Mouse (Mus musculus): ENCODE data around the gene Tmtc2. TPM values are rescaled to one million over a fixed set of nuclear protein-coding genes. Genes with fewer than 3 reads are reported as not detected.

Gene Tmtc2
- polyA plus RNA-seq, 1 experiment = 16.7 TPM

GRCm38 (mm10) chr10:105402481-105402779 lies 171.8 kb downstream of the Tmtc2 start:
- no peak overlapping the region for H3K4me3 ChIP-seq (replicated peaks; ENCODE audit: insufficient read depth, low read depth, low read length)

GRCm38 (mm10) chr10:105401754-105402480 lies 172.3 kb downstream of the Tmtc2 start:
- H3K4me3 ChIP-seq (replicated peaks; ENCODE audit: insufficient read depth, low read depth, low read length) = peak overlapping the region; percentile 24
- TF ChIP-seq CTCF (IDR thresholded peaks at IDR 0.05; ENCODE audit: borderline replicate concordance, insufficient read depth, low read depth, low read length) (no peak), POLR2A (IDR thresholded peaks at IDR 0.05; ENCODE audit: borderline replicate concordance, insufficient read depth, low read length) (no peak)
- H3K27ac ChIP-seq (ENCODE audit: insufficient read depth, low read length) = no peak overlapping the region
- DNase-seq = peak; percentile 70 to 83
- 15% methylated on average over 11 of the region's 11 CpGs for WGBS
- H3K27me3 ChIP-seq (ENCODE audit: control insufficient read depth, insufficient read depth, low read length) = no peaks in the 10 kb centered on the region
- peaks cover 6% of the 10 kb centered on the region for H3K4me1 ChIP-seq (ENCODE audit: control insufficient read depth, insufficient read depth, low read length)

More at GRCm38 (mm10) chr10:105402481-105402779, 171.8 kb downstream of the Tmtc2 start:
- WGBS = 30% methylated on average over 5 of the region's 5 CpGs
- DNase-seq = peak in 1 of 2 experiments; percentile 29
- H3K4me1 ChIP-seq (ENCODE audit: control insufficient read depth, insufficient read depth, low read length) = peaks cover 6% of the 10 kb centered on the region
- no peak for TF ChIP-seq POLR2A (IDR thresholded peaks at IDR 0.05; ENCODE audit: borderline replicate concordance, insufficient read depth, low read length)
- no peak for TF ChIP-seq CTCF (IDR thresholded peaks at IDR 0.05; ENCODE audit: borderline replicate concordance, insufficient read depth, low read depth, low read length)
- H3K27ac ChIP-seq (ENCODE audit: insufficient read depth, low read length) = 0 out of 2 replicates have a peak overlapping the region, but pooled peaks have one; percentile 13
- no peaks in the 10 kb centered on the region for H3K27me3 ChIP-seq (ENCODE audit: control insufficient read depth, insufficient read depth, low read length)

GRCm38 (mm10) chr10:105399316-105399715 lies 174.9 kb downstream of the Tmtc2 start:
- no peak for DNase-seq
- peaks cover 6% of the 10 kb centered on the region for H3K4me1 ChIP-seq (ENCODE audit: control insufficient read depth, insufficient read depth, low read length)
- no peak overlapping the region for H3K27ac ChIP-seq (ENCODE audit: insufficient read depth, low read length)
- no peaks in the 10 kb centered on the region for H3K27me3 ChIP-seq (ENCODE audit: control insufficient read depth, insufficient read depth, low read length)
- TF ChIP-seq CTCF (IDR thresholded peaks at IDR 0.05; ENCODE audit: borderline replicate concordance, insufficient read depth, low read depth, low read length) = no peak
- no peak for TF ChIP-seq POLR2A (IDR thresholded peaks at IDR 0.05; ENCODE audit: borderline replicate concordance, insufficient read depth, low read length)
- no peak overlapping the region for H3K4me3 ChIP-seq (replicated peaks; ENCODE audit: insufficient read depth, low read depth, low read length)
- 62% methylated on average over 5 of the region's 5 CpGs for WGBS

GRCm38 (mm10) chr10:105384065-105384464 lies 190.2 kb downstream of the Tmtc2 start:
- H3K27me3 ChIP-seq (ENCODE audit: control insufficient read depth, insufficient read depth, low read length) = no peaks in the 10 kb centered on the region
- H3K4me3 ChIP-seq (replicated peaks; ENCODE audit: insufficient read depth, low read depth, low read length) = no peak overlapping the region
- H3K4me1 ChIP-seq (ENCODE audit: control insufficient read depth, insufficient read depth, low read length) = no peaks in the 10 kb centered on the region
- no peak overlapping the region for H3K27ac ChIP-seq (ENCODE audit: insufficient read depth, low read length)
- WGBS = 73% methylated on average over 4 of the region's 4 CpGs
- no peak for DNase-seq
- TF ChIP-seq CTCF (IDR thresholded peaks at IDR 0.05; ENCODE audit: borderline replicate concordance, insufficient read depth, low read depth, low read length) = no peak
- no peak for TF ChIP-seq POLR2A (IDR thresholded peaks at IDR 0.05; ENCODE audit: borderline replicate concordance, insufficient read depth, low read length)

GRCm38 (mm10) chr10:105381705-105382104 lies 192.5 kb downstream of the Tmtc2 start:
- no peak for DNase-seq
- Histone ChIP-seq H3K27ac (ENCODE audit: insufficient read depth, low read length) (no peak overlapping the region), H3K4me1 (ENCODE audit: control insufficient read depth, insufficient read depth, low read length) (no peaks in the 10 kb centered on the region), H3K27me3 (ENCODE audit: control insufficient read depth, insufficient read depth, low read length) (no peaks in the 10 kb centered on the region), H3K4me3 (replicated peaks; ENCODE audit: insufficient read depth, low read depth, low read length) (no peak overlapping the region)
- no peak for TF ChIP-seq POLR2A (IDR thresholded peaks at IDR 0.05; ENCODE audit: borderline replicate concordance, insufficient read depth, low read length)
- TF ChIP-seq CTCF (IDR thresholded peaks at IDR 0.05; ENCODE audit: borderline replicate concordance, insufficient read depth, low read depth, low read length) = no peak
- whole genome bisulfite sequencing = 100% methylated on average over 1 of the region's 1 CpGs

GRCm38 (mm10) chr10:105381202-105381601 lies 193.0 kb downstream of the Tmtc2 start:
- 85% methylated on average over 5 of the region's 5 CpGs for WGBS
- no peaks in the 10 kb centered on the region for H3K4me1 ChIP-seq (ENCODE audit: control insufficient read depth, insufficient read depth, low read length)
- no peak for DNase-seq
- H3K4me3 ChIP-seq (replicated peaks; ENCODE audit: insufficient read depth, low read depth, low read length) = no peak overlapping the region
- no peak overlapping the region for H3K27ac ChIP-seq (ENCODE audit: insufficient read depth, low read length)
- no peak for TF ChIP-seq CTCF (IDR thresholded peaks at IDR 0.05; ENCODE audit: borderline replicate concordance, insufficient read depth, low read depth, low read length)
- no peaks in the 10 kb centered on the region for H3K27me3 ChIP-seq (ENCODE audit: control insufficient read depth, insufficient read depth, low read length)

- H3K4me1 ChIP-seq (ENCODE audit: control insufficient read depth, insufficient read depth, low read length) = no peaks in the 10 kb centered on the region
- H3K4me3 ChIP-seq (replicated peaks; ENCODE audit: insufficient read depth, low read depth, low read length) = no peak overlapping the region
- no peak for DNase-seq
- TF ChIP-seq POLR2A (IDR thresholded peaks at IDR 0.05; ENCODE audit: borderline replicate concordance, insufficient read depth, low read length) (no peak), CTCF (IDR thresholded peaks at IDR 0.05; ENCODE audit: borderline replicate concordance, insufficient read depth, low read depth, low read length) (no peak)
- no peak overlapping the region for H3K27ac ChIP-seq (ENCODE audit: insufficient read depth, low read length)
- no peaks in the 10 kb centered on the region for H3K27me3 ChIP-seq (ENCODE audit: control insufficient read depth, insufficient read depth, low read length)
- WGBS = 68% methylated on average over 7 of the region's 7 CpGs
Measured at GRCm38 (mm10) chr10:105380584-105380983, 193.7 kb downstream of the Tmtc2 start.

GRCm38 (mm10) chr10:105377711-105378110 lies 196.5 kb downstream of the Tmtc2 start:
- 95% methylated on average over 2 of the region's 2 CpGs for WGBS
- no peak overlapping the region for H3K4me3 ChIP-seq (replicated peaks; ENCODE audit: insufficient read depth, low read depth, low read length)
- no peaks in the 10 kb centered on the region for H3K4me1 ChIP-seq (ENCODE audit: control insufficient read depth, insufficient read depth, low read length)
- no peaks in the 10 kb centered on the region for H3K27me3 ChIP-seq (ENCODE audit: control insufficient read depth, insufficient read depth, low read length)
- TF ChIP-seq POLR2A (IDR thresholded peaks at IDR 0.05; ENCODE audit: borderline replicate concordance, insufficient read depth, low read length) (no peak), CTCF (IDR thresholded peaks at IDR 0.05; ENCODE audit: borderline replicate concordance, insufficient read depth, low read depth, low read length) (no peak)
- no peak overlapping the region for H3K27ac ChIP-seq (ENCODE audit: insufficient read depth, low read length)
- DNase-seq = no peak
